Mouse (Mus musculus) right cerebral cortex, adult 2 months (tissue): Measurements from ENCODE around the gene H13.

Source experiments
- DNase-seq, 2 experiments: peaks; one replicate each; pipeline ENCODE4 v3.0.0; 2021 to 2022; ENCODE audit warnings: low spot score in 2 of 2

The H13 gene

DNA sequence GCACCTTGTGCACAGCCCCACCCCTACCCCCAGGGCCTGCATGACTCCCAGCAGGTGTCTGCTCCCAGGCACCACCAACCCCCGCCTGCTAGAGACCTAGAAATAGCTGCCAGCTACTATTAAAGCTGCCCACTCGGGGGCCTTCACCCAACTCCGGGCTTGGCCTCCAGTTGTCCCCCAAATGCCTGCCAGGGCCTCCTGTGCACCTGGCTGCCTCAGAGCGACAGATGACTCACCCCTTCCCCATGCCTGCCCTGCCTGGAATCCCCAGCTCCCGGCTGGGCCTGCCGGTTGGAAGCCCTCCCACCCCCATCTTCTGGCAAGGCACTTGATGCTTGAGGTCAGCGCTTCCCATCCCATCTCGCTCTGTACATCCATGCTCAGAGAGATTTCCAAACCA, 31.5 kb downstream of the H13 start:
- DNase-seq, result no peak

DNA sequence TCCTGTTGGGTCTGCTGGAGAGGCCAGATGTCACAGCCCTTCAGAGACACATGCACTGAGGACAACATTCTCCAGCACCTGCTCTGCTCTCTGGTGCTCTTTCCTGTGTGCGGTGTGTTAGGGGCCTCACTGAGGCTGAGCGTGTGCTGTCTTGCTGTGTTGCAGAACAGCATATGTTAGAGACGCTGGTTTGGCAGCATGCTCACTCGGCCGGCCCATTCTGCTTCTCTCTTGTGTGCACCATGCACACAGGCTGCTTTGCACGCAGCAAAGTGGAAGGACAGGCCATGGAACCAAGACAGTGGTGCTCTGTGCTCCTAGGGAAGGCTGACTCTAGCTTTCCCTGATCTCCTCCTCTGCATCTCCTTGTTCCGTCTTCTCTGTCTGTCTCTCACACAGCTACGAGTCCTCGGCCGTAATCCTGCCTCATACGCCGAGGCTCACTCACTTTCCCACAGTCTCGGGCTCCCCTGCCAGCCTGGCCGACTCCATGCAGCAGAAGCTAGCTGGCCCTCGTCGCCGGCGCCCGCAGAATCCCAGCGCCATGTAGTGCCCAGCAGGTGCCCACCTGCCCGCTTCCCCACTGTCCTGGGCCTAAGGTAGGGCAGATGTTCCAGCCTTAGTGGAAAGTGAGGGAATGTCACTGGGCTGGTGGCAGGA, 34.5 kb downstream of the H13 start:
- DNase-seq, result no peak

DNA sequence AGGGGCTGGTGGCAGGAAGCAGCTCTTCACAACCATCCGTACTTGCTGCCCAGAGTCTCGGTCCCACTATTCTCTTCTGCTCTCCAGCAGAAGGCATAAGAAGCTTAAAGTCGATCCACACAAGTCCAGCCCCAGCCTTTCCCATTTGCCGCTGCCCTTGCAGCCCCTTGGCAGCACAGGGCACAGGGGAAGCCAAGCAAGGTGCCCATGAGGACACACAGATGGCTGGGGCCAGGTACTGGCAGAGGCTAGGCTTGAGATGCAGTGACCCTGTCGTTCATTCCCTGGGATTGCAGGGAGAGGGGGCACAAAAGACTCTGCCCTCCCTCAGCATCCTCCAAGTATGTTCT, 35.0 kb downstream of the H13 start:
- no peak for DNase-seq

DNA sequence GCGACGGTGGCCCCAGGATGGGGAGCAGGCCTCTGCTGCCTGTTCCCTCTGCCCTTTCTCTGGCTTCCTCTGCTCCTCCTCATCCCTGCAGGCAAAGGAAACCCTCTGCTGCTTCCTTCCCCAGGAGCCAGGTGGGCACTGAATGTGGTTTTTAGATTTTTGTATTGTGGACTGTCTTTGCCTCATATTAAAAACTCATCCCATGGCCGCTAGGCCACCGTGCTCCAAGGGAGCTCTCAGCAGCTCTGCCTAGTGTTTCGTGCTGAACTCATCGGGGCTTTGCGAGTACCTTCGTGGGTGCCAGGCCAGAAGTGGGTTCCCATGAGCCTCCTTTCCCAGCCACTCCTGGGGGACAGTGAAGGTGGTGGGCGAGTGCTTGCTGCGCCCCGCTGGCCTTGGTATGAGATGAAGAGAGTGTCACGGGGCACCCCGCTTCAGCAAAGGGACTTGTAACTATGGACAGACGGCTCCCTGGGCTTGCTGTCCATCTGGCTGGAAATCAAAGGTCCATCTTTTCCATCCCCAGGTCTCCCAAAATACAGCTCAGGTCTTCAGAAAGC, 35.6 kb downstream of the H13 start:
- DNase-seq, result no peak

DNA sequence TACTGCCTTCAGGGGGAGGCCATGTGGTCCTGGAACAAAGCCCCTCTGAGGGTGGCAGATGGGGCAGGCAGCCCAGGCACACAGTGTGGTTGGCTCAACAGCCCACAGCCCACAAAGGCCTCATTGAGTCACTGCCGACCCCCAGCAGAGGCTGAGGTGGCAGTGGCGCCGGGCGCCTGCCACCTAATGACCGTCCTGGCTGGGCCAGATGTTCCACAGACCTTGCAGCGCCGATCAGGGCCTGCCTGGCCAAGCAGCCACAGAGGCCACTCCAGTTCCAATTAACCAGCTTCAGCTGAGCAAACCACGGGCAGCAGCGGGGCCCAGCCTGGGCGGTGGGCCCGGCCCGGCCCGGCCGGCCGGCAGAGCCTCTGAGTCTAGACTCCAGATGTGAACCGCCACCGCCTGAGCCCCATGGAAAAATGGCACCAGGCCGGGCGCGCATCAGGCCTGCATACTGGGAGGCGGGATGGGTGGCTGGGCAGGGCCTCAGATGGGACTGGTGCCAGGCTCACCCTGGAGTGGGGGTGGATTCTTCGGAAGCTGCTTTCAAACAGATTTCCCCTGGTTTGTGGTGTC, 36.8 kb downstream of the H13 start:
- peak in 1 of 2 experiments; percentile 27 for DNase-seq

DNA sequence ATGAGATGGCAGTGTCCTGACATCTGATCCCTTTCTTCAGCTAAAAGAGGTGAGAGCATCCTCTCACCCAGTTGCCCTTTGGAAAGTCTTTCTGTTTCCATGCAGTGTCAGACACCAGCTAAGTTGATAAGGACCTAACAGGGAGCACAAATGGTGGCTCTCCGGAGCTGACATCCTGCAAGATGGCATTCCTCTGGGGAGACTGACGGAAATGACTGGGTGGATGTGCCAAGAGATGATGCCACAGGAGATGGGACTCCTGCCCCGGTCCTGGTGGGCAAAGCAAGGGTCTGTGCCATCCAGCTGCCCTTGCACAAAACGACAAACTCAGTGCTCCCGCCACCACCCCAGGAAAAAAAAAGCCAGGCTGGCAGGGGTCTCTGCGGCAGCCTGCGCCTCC, 37.9 kb downstream of the H13 start:
- no peak for DNase-seq

DNA sequence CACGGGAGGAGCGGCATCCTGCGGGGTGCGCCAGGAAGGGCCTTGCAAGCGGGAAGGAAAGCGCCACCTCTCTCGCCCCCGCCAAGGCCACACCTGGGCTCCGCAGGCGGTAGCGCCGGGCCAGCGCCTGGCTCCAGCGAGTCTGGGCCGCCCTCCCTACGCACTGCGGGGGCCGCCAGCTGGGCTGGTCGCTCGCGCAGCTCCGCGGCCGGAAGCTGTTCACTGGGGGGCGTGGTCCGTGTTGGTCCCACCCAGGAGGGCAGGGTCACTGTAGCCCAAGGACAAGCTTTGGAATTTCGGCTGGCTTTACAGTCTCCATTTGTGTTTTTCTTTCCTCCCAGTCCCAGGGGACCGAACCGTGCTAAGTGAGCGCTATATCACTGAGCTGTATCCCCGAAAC, 38.4 kb downstream of the H13 start:
- peak; percentile 69 to 73 for DNase-seq

DNA sequence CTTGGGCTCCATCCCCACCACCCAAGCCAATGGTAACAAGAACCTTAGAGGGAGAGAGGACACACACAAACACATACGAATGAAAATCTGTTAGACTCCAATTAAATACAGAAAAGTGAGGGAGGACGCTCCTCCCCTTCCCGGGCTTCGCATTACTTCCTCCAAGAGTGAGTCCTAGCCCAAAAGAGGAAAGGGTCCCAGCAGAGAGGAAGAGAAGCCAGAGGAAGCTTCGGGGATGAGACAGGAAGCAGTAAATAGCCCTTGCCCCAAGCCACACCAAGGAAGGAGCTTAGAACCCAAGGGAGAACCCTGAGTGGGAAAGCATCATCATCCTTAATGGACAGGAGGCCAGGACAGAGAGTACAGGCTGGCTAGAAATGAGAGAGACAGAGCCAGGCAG, 39.8 kb downstream of the H13 start:
- no peak for DNase-seq

DNA sequence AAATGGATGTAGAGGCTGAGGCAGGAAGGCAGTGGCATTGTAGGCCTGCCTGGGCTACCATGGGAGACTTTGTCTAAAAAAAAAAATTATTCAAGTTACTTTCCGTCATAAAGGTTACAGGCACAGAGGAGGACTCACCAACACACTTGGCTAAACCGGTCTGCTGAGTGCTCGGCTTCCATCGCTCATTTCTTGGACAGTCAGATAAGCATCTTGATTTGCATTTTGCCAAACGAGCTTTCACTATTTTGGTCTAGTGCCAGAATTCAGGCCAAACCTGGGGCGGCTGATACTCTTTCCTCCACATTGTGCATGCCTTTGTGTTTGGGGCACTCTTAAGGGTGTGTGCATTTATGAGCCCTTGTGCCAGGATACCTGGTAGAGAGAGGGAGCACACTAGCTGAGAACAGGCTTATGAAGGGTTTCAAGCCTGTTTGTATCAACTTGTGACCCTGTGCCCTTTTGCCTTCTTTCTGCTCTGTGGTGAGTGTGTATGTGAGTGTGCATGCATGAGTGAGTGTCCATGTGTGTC, 47.0 kb downstream of the H13 start:
- no peak for DNase-seq

DNA sequence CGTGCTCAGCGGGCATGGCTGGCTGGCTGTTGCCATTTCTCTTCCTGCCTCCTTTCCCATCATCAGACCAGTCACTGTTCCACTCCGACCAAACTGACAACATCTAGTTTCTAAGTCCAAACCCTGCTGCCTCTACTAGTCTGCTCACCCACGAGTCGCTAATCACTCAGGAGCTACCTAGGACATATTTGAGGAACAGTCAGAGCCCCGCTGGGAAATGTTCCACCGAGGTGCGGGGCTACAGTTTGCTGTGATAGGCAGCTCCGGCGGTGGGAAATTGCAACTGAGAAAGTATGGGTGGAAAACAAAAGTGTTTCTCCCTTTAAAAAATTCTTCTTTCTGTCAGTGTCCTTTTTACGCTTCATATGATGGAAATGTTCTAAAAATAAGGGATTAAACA, 48.4 kb downstream of the H13 start:
- DNase-seq, result no peak

DNA sequence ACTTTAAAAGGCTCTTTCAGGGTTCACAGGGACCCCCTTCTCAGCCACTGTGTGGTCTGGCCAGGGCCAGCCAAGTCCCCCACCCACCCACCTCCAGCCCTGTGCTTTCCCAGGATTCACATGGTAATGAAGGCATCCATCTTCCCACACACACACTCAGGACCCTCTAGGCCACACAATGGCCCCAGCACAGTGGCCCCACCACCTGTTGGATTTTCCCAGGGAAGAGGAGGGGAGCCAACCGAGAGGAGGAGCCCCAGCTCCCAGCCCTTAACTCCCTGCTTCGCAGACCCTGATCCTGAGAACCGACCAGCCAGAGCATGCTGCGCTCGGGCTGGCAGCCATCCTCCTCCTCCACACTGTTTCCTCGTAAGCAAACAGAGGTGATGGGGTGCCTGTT, 48.8 kb downstream of the H13 start:
- no peak for DNase-seq

DNA sequence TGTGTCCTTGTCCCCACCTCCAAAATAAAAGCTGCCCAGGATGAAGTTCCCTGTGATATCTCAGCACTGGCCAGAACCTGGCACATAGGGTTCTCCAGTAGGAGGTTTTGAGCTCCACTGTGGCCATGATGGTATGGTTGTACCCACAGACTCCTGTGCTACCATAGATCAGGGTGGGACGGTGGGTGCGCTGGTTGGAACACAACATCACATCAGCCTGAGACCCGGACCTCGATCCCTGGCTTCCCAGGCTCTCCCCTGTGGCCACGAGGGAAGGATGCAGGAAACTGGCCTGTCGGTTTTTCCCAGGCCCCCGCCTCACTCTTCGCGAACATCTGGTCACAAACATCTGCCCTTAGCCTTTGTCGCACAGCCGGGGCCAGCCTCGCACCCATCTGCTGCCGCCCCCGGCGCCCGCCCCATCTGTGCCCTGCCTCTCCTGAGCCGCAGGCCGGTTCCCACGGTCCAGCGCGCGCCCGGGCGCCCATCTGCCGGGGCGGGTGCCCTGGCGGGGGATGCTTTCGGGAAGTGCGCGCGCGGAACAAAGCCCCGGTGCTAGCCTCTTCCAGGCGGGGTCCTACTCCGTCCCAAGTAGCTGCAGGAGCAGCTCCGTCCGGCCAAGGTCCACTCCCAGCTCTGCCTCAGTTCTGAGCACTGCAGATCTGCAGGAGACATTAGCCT, 54.5 kb downstream of the H13 start:
- no peak for DNase-seq

DNA sequence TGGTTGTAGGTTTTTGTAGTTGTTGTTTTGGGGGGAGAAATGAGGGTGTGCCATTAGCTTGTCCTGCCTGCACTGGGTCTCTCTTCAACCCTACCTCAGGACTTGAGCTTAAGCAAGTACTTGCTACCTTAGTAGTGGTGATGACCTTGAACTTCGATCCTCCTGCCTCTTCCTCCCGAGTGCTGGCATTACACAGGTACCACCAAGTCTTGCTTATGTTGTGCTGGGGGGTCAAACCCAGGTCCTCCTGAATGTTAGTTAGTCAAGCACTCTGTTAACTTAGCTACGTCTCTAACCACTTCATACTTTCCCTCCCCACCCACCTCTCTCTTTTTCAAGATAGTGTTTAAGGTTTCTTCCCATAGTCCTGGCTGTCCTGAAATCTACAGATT, 55.1 kb downstream of the H13 start:
- DNase-seq, result no peak

DNA sequence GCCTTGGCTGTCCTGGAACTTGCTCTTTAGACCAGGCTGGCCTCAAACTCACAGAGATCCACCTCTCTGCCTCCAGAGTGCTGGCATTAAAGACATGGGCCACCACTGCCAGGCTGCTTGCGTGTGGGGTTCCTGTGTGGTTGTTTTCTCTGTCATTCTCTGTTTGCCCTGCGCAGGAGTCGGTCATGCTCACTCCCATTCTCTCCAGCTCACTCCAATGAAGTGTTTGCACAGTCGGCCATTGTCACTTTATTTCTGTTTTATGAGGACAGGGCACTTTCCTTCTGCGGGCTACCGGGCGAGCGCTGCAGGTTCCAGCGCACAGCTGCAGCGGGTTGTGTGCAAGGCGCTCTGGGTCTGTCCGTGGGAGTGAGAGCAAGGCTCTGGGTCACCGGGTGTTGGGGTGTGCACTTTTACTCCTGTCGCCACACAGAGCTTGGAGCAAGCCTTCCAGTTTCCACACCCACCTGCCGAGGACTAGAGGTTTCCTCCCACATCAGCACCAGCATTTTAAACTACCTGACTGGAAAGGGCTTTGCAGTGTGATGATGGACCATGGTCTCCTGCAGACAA, 56.0 kb downstream of the H13 start:
- no peak for DNase-seq

DNA sequence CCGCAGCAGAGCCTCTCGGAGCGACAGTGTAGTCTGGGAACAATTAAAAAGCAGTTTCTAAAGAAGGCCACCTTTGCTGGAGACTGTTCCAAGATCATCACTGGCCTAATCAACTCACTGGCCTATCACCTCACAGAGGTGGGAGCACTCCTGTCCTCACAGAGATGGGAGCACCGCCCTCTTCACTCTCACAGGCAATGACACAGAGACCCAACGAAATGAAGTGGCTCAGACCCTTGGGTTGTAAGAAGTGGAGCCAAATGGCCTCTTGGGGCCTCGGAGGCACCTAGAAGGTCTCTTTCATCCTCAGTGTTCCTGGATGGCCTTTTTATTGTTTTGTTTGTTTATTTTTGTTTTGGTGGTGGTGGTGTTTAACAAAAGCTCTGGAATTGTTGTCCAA, 57.0 kb downstream of the H13 start:
- DNase-seq, result no peak

DNA sequence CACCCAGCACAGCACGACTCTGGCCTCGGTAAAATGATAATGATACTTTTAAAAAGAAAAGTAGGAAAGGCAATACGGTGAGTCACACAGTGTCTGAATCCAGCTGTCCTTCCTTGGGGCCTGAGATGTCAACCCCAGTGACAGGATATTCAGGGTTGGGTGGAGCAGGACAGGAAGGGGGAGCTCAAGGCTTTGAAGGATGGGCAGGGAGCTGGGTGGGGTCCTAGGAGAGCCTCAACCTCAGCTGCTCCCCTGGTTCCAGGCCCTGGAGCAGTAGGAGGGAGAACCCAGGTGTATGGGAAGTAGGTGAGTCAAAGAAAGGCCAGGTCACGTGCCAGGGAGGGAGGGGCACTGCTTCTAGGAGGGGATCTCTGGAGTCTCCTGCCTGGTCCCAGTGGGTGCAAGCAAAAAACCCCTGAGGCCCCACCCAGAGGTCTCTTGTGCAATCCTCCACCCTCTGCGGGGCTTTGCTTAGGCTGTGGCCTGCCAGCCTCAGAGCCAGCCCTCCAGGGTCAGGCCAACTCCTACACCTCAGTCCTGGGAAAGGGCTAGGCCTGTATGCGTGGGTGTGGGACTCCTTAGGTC, 57.6 kb downstream of the H13 start:
- no peak for DNase-seq

DNA sequence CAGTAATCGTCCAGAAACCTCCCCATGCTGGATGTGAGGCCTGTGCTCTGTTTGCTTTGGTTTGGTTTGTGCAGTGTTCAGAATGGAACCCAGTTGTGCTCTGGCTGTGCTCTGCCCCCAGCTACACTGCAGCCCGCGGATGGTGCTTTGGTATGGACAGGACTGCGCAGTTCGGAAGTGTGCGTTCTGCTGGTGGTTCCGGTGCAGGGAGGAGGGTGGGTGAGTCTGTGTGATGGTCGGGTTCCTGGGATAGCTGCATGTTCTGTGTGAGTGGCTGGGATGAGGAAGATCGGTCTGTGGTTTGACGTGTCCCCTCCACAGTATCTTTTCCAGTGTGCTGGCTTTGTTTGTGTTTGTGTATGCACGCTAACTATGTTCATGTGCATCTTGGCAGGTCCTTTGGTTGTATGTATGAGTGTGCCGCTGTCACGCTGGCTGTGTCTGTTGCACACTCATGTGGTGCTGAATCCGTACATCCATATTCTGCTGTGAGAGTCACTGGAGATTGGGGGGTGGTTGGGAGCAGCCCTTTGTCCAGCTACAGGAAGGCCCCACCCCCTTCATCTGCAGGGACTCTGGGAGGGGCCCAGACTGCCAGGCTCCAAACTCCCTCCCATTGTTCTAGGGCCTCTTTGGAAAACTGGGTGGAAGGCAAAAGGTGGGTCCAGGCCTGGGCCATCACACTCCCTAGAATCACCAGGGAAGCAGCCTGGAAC, 58.7 kb downstream of the H13 start:
- DNase-seq, result no peak

DNA sequence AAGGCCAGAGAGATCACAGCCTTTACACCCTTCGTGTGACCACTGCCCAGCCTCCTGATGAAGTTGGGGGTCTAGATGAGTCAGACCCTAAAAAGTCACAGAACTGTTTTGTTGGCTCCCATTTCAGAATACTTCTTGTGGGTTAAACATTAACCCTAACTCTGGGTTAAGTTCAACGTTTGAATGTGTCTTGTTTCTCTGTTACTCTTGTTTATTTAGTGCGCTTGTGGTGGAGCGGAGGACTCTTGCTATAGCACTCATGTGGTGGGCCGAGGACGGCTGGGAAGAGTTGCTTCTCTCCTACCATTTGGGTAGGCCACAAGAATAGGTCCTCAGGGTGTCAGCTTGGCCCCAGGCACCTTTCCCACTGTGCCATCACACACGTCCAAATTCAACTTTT, 59.3 kb downstream of the H13 start:
- no peak for DNase-seq

DNA sequence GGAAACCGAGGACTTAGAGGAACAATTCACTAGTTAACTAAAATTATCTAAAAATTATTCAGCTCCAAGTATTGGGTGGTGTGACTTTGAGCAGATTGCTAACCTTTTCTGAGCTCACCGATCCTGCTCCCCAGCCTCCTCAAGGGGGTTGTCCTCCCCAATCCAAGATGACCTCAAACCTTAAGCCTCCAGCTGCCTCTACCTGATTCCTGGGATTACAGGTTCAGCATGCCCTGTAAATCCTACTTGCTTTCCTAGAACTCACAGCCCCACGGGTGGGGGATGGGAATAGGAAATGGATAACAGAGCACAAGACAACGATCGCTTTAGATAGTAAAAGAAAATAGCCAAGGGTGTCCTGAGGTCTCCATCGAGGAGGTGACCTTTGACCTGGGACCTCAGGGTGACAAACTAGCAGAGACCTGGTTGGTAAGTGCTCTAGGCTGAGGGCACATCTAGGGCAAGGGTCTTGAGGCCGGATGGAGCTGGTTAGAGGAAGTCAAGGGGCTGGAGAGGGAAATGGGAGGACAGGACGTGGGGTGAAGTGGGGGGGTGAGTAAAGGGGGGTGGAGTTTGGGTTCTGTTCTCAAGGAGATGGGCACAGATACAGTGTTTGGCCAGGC, 59.9 kb downstream of the H13 start:
- no peak for DNase-seq

DNA sequence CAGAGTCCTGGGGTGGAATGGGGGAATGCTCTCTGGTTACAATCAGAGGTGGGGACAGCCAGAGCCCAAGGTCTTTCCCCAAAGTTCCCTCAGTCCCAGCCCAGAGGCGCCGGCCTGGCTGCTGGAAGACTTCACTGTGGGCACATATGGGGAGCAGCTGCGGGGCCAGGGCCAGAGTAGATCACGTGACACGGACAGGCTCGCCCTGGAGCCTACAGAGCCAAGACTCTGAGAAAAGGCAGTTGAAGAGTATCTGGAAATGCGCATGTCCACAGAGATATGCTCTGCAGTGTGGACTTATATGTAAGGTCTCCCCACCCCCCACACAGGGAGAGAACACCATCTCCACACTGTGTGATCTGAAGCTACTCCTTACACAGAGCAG, 60.4 kb downstream of the H13 start:
- no peak for DNase-seq

DNA sequence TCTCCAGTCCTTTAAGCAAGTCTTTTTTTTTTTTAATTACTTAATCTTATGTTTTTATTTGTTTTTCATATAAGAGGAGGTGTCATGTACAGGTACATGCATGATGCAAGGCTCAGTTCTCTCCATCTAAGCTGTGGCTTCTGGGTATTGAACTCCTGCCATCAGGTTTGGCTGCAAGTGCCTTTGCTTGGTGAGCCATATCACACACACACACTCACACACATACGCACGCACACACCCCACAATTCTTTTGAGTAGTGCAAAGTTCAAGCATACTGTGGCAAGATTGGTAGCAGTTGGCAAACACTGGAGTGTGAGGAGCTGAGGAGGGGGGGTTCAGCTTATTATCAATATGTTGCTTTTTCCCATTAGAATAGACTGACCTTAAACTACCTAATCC, 63.9 kb downstream of the H13 start:
- no peak for DNase-seq
